Mouse (Mus musculus) lung, adult 2 months (tissue): ENCODE measurements around the gene H2-Eb1.
A peak's percentile ranks its signal among the peaks of the same experiment; 100 is the strongest.

ENCODE experiments used
- CTCF ChIP-seq: fragments of 200-500 bp; IDR thresholded peaks from 2 replicates; pipeline ENCODE4 v1.5.1; 2011; ENCODE audit warnings: mild to moderate bottlenecking, low read length, control low read depth; ENCODE audit not compliant: insufficient read depth
- POLR2A ChIP-seq: fragments of 200-500 bp; IDR thresholded peaks from 2 replicates; pipeline ENCODE4 v1.6.1; 2011; ENCODE audit warnings: low read depth, mild to moderate bottlenecking, control low read depth, low read length, borderline replicate concordance; ENCODE audit errors: extremely low read depth

DNA sequence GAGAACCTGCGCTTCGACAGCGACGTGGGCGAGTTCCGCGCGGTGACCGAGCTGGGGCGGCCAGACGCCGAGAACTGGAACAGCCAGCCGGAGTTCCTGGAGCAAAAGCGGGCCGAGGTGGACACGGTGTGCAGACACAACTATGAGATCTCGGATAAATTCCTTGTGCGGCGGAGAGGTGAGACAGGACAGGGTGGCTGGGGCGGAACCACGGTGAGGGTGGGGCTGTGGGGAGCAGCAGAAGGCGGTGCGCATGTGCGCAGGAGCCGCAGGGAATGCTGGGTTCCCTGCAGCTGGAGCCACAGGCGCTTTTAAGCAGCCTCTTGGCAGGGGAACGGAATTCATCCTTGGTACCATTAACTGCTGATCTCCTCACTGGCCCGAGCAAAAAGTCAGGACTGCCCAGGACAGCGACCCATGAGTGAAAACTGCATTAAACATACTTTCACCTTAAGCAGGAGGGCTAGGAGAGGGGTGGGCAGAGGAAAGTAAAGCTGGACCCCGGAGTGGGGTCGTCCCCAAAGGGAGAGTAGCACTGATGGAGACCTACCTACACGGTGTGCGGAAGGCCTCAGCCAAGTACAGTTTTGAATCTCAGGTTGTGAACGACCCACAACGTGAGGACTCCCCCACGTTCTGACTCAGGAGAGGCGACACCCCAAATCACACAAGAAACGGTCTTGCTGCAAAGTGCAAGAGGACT lies 4.2 kb downstream of the H2-Eb1 start:
- TF ChIP-seq CTCF (no peak), POLR2A (peak; percentile 58; the same call in 1 of the 2 replicates)
